Mouse (Mus musculus): ENCODE data around the gene Ugt2a3. TPM values are rescaled to one million over a fixed set of nuclear protein-coding genes. Genes with fewer than 3 reads are reported as not detected.
"Not testable (repeated sequence)": the region's sequence is repeated elsewhere in the genome, so short reads cannot be mapped to it uniquely, and the experiment has no call there.

Gene Ugt2a3
- polyA plus RNA-seq (2012; rRNA removed): not detected in 2 replicates

GRCm38 (mm10) chr5:87336961-87337697 is at the start of gene Ugt2a3:
TSS of gene Ugt2a3 (minus strand) at chr5:87337195.
- DNase-seq: no peak
- H3K4me3 ChIP-seq (replicated peaks; ENCODE audit: extremely low read depth, low read depth, low read length): no peak within 1 kb of the TSS
- H3K4me1 ChIP-seq (ENCODE audit: control insufficient read depth, insufficient read depth, low read length): no peaks in the 10 kb centered on the region
- WGBS: 60% methylated on average over 11 of the region's 11 CpGs
- no peak for TF ChIP-seq POLR2A (IDR thresholded peaks at IDR 0.05; ENCODE audit: borderline replicate concordance, extremely low read depth, low read depth, low read length)
- TF ChIP-seq CTCF (IDR thresholded peaks at IDR 0.05; ENCODE audit: insufficient read depth, low read length): no peak

GRCm38 (mm10) chr5:87380234-87380633 is 43.2 kb upstream of the Ugt2a3 start:
- no peak for DNase-seq
- Histone ChIP-seq H3K4me3 (replicated peaks; ENCODE audit: extremely low read depth, low read depth, low read length) (no peak overlapping the region), H3K4me1 (ENCODE audit: control insufficient read depth, insufficient read depth, low read length) (no peaks in the 10 kb centered on the region)
- 42% methylated on average over 2 of the region's 2 CpGs for WGBS
- no peak for TF ChIP-seq POLR2A (IDR thresholded peaks at IDR 0.05; ENCODE audit: borderline replicate concordance, extremely low read depth, low read depth, low read length)
- no peak for TF ChIP-seq CTCF (IDR thresholded peaks at IDR 0.05; ENCODE audit: insufficient read depth, low read length)

- Histone ChIP-seq H3K4me1 (ENCODE audit: control insufficient read depth, insufficient read depth, low read length) (no peaks in the 10 kb centered on the region), H3K4me3 (replicated peaks; ENCODE audit: extremely low read depth, low read depth, low read length) (no peak overlapping the region)
- TF ChIP-seq CTCF (IDR thresholded peaks at IDR 0.05; ENCODE audit: insufficient read depth, low read length) (no peak), POLR2A (IDR thresholded peaks at IDR 0.05; ENCODE audit: borderline replicate concordance, extremely low read depth, low read depth, low read length) (no peak)
- DNase-seq: no peak
Measured at GRCm38 (mm10) chr5:87379825-87380224, 42.8 kb upstream of the Ugt2a3 start.

GRCm38 (mm10) chr5:87375874-87376383 is 38.9 kb upstream of the Ugt2a3 start:
- no peak for DNase-seq
- no peak for TF ChIP-seq POLR2A (IDR thresholded peaks at IDR 0.05; ENCODE audit: borderline replicate concordance, extremely low read depth, low read depth, low read length)
- TF ChIP-seq CTCF (IDR thresholded peaks at IDR 0.05; ENCODE audit: insufficient read depth, low read length): no peak
- Histone ChIP-seq H3K4me1 (ENCODE audit: control insufficient read depth, insufficient read depth, low read length) (no peaks in the 10 kb centered on the region), H3K4me3 (replicated peaks; ENCODE audit: extremely low read depth, low read depth, low read length) (no peak overlapping the region)
- 77% methylated on average over 3 of the region's 3 CpGs for WGBS

GRCm38 (mm10) chr5:87373502-87373863 is 36.5 kb upstream of the Ugt2a3 start:
- no peak for DNase-seq
- H3K4me3 ChIP-seq (replicated peaks; ENCODE audit: extremely low read depth, low read depth, low read length): no peak overlapping the region
- WGBS: 67% methylated on average over 1 of the region's 1 CpGs

GRCm38 (mm10) chr5:87372788-87373501 is 36.0 kb upstream of the Ugt2a3 start:
- WGBS: 34% methylated on average over 4 of the region's 4 CpGs
- not testable (repeated sequence) for H3K4me3 ChIP-seq (replicated peaks; ENCODE audit: extremely low read depth, low read depth, low read length); DNase-seq; H3K4me1 ChIP-seq (ENCODE audit: control insufficient read depth, insufficient read depth, low read length)

More at GRCm38 (mm10) chr5:87373502-87373863, 36.5 kb upstream of the Ugt2a3 start:
- TF ChIP-seq POLR2A (IDR thresholded peaks at IDR 0.05; ENCODE audit: borderline replicate concordance, extremely low read depth, low read depth, low read length) (no peak), CTCF (IDR thresholded peaks at IDR 0.05; ENCODE audit: insufficient read depth, low read length) (no peak)
- no peaks in the 10 kb centered on the region for H3K4me1 ChIP-seq (ENCODE audit: control insufficient read depth, insufficient read depth, low read length)

- TF ChIP-seq POLR2A (IDR thresholded peaks at IDR 0.05; ENCODE audit: borderline replicate concordance, extremely low read depth, low read depth, low read length) (no peak), CTCF (IDR thresholded peaks at IDR 0.05; ENCODE audit: insufficient read depth, low read length) (no peak)
- 33% methylated on average over 1 of the region's 1 CpGs for WGBS
- no peak overlapping the region for H3K4me3 ChIP-seq (replicated peaks; ENCODE audit: extremely low read depth, low read depth, low read length)
- DNase-seq: no peak
- H3K4me1 ChIP-seq (ENCODE audit: control insufficient read depth, insufficient read depth, low read length): no peaks in the 10 kb centered on the region
Measured at GRCm38 (mm10) chr5:87350350-87350749, 13.4 kb upstream of the Ugt2a3 start.

- H3K4me3 ChIP-seq (replicated peaks; ENCODE audit: extremely low read depth, low read depth, low read length); H3K4me1 ChIP-seq (ENCODE audit: control insufficient read depth, insufficient read depth, low read length); DNase-seq: not testable (repeated sequence)
- 74% methylated on average over 1 of the region's 1 CpGs for WGBS
Measured at GRCm38 (mm10) chr5:87349150-87349549, 12.2 kb upstream of the Ugt2a3 start.

- not testable (repeated sequence) for H3K4me3 ChIP-seq (replicated peaks; ENCODE audit: extremely low read depth, low read depth, low read length); DNase-seq; H3K4me1 ChIP-seq (ENCODE audit: control insufficient read depth, insufficient read depth, low read length)
- WGBS: 48% methylated on average over 2 of the region's 2 CpGs
Measured at GRCm38 (mm10) chr5:87347479-87348078, 10.6 kb upstream of the Ugt2a3 start.

- no peak for TF ChIP-seq CTCF (IDR thresholded peaks at IDR 0.05; ENCODE audit: insufficient read depth, low read length)
- TF ChIP-seq POLR2A (IDR thresholded peaks at IDR 0.05; ENCODE audit: borderline replicate concordance, extremely low read depth, low read depth, low read length): no peak
- H3K4me1 ChIP-seq (ENCODE audit: control insufficient read depth, insufficient read depth, low read length): no peaks in the 10 kb centered on the region
- WGBS: 81% methylated on average over 5 of the region's 5 CpGs
- no peak overlapping the region for H3K4me3 ChIP-seq (replicated peaks; ENCODE audit: extremely low read depth, low read depth, low read length)
- DNase-seq: no peak
Measured at GRCm38 (mm10) chr5:87340461-87340860, 3.5 kb upstream of the Ugt2a3 start.
